Mouse (Mus musculus) myocyte (in vitro differentiated cells): ENCODE measurements at regions not wholly inside any gene's neighbourhood (a gene's known extent, or its start where the extent isn't known, plus 50 kb on each side); places are given as distances from the start of the nearest gene placed in this dataset.

Experiments
- CEBPB ChIP-seq: IDR thresholded peaks from 2 replicates; pipeline ENCODE4 v1.6.1; 2011; ENCODE audit warnings: mild to moderate bottlenecking, moderate library complexity; ENCODE audit not compliant: poor library complexity, insufficient read depth, severe bottlenecking
- E2F4 ChIP-seq: IDR thresholded peaks from one replicate; pipeline ENCODE4 v1.6.1; 2011; ENCODE audit warnings: mild to moderate bottlenecking, control low read depth, moderate library complexity; ENCODE audit not compliant: insufficient read depth
- MYOD1 ChIP-seq, 3 experiments: IDR thresholded peaks; one replicate each; pipeline ENCODE4 v1.6.1; 2011; ENCODE audit warnings: control low read depth in 2 of 3, low read depth in 2 of 3, mild to moderate bottlenecking in 2 of 3, moderate library complexity in 1 of 3; ENCODE audit not compliant: insufficient read length in 2 of 3, control insufficient read depth in 1 of 3
- MYOG ChIP-seq, 3 experiments: IDR thresholded peaks; one replicate each; pipeline ENCODE4 v1.6.1; 2011; ENCODE audit warnings: control low read depth in 2 of 3, low read depth in 2 of 3, mild to moderate bottlenecking in 2 of 3; ENCODE audit not compliant: insufficient read length in 2 of 3, control insufficient read depth in 1 of 3, insufficient read depth in 1 of 3
- POLR2A ChIP-seq: IDR thresholded peaks from one replicate; pipeline ENCODE4 v1.6.1; 2011; ENCODE audit warnings: low read depth, mild to moderate bottlenecking, control low read depth, moderate library complexity; ENCODE audit not compliant: insufficient read length
- POLR2AphosphoS2 ChIP-seq: IDR thresholded peaks from one replicate; pipeline ENCODE4 v1.6.1; 2011; ENCODE audit warnings: low read depth, control low read depth; ENCODE audit not compliant: insufficient read length
- REST ChIP-seq: IDR thresholded peaks from one replicate; pipeline ENCODE4 v1.6.1; 2011; ENCODE audit warnings: mild to moderate bottlenecking, control low read depth, moderate library complexity; ENCODE audit not compliant: insufficient read depth, insufficient read length
- TCF12 ChIP-seq: IDR thresholded peaks from one replicate; pipeline ENCODE4 v1.6.1; 2011; ENCODE audit warnings: mild to moderate bottlenecking, control low read depth; ENCODE audit not compliant: poor library complexity, insufficient read depth, severe bottlenecking
- USF1 ChIP-seq: IDR thresholded peaks from one replicate; pipeline ENCODE4 v1.6.1; 2011; ENCODE audit warnings: low read depth, mild to moderate bottlenecking, control low read depth, moderate library complexity

DNA sequence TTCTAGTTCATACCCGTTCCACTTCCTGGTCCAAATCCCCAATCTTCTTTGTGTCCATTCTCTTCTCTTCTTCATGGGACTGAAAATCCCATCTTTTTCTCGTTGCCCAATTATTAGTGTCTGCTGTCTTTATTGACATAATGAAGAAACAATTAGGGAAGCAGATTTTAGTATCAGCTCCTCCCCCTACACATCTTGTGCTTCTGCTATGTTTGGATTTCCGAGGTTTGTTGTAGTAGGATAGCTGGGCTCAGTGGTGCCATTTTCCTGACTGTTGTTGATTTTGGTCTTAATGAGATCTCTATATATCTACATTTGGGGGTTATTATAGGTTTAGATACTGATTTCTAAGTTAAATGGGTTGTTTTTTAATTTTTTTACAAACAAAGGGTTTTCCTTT is 849.5 kb downstream of the Brinp3 start:
- TF ChIP-seq USF1: no peak
- TF ChIP-seq E2F4: no peak
- no peak for TF ChIP-seq CEBPB
- no peak for TF ChIP-seq POLR2A
- TF ChIP-seq MYOG (IDR thresholded peaks at IDR 0.05; ENCODE audit: control insufficient read depth in 1 of 3, insufficient read depth in 1 of 3, insufficient read length in 2 of 3, low read depth in 2 of 3): no peak
- no peak for TF ChIP-seq TCF12
- TF ChIP-seq MYOD1 (IDR thresholded peaks at IDR 0.05; ENCODE audit: control insufficient read depth in 1 of 3, insufficient read length in 2 of 3, low read depth in 2 of 3): no peak
- no peak for TF ChIP-seq POLR2AphosphoS2
- no peak for TF ChIP-seq REST
